Mouse (Mus musculus): ENCODE data around the gene Grip1. TPM values are rescaled to one million over a fixed set of nuclear protein-coding genes. Genes with fewer than 3 reads are reported as not detected.

Gene Grip1
- polyA plus RNA-seq, 1 experiment from 2014 or later: 5.0 TPM

GRCm38 (mm10) chr10:119927963-119928362, 474.3 kb downstream of the Grip1 start:
- Histone ChIP-seq H3K4me3 (ENCODE audit: low read depth, low read length) (no peak overlapping the region), H3K27me3 (replicated peaks; ENCODE audit: control insufficient read depth, insufficient read depth, low read length) (no peaks in the 10 kb centered on the region), H3K4me2 (ENCODE audit: low read depth, low read length) (no peak overlapping the region), H3K9me3 (ENCODE audit: control insufficient read depth, low read length) (no peaks in the 10 kb centered on the region), H3K36me3 (ENCODE audit: control insufficient read depth, insufficient read depth, low read length) (no peaks in the 10 kb centered on the region), H3K27ac (replicated peaks; ENCODE audit: low read depth, low read length) (no peak overlapping the region), H3K4me1 (ENCODE audit: control insufficient read depth, insufficient read depth, low read length) (no peaks in the 10 kb centered on the region), H3K9ac (ENCODE audit: low read depth, low read length) (no peak overlapping the region)
- WGBS: 83% methylated on average over 5 of the region's 5 CpGs
- ATAC-seq (ENCODE audit: low read depth): no peak
- DNase-seq (ENCODE audit: low spot score): no peak

- Histone ChIP-seq H3K36me3 (ENCODE audit: control insufficient read depth, insufficient read depth, low read length) (no peaks in the 10 kb centered on the region), H3K27me3 (replicated peaks; ENCODE audit: control insufficient read depth, insufficient read depth, low read length) (no peaks in the 10 kb centered on the region), H3K4me2 (ENCODE audit: low read depth, low read length) (no peak overlapping the region), H3K4me1 (ENCODE audit: control insufficient read depth, insufficient read depth, low read length) (no peaks in the 10 kb centered on the region), H3K4me3 (ENCODE audit: low read depth, low read length) (no peak overlapping the region), H3K9ac (ENCODE audit: low read depth, low read length) (no peak overlapping the region), H3K27ac (replicated peaks; ENCODE audit: low read depth, low read length) (no peak overlapping the region), H3K9me3 (ENCODE audit: control insufficient read depth, low read length) (no peaks in the 10 kb centered on the region)
- WGBS: 79% methylated on average over 2 of the region's 2 CpGs
- ATAC-seq (ENCODE audit: low read depth) (no peak), DNase-seq (ENCODE audit: low spot score) (no peak)
Observed at GRCm38 (mm10) chr10:119928921-119929320, 475.3 kb downstream of the Grip1 start.

GRCm38 (mm10) chr10:119932794-119933193, 479.2 kb downstream of the Grip1 start:
- 48% methylated on average over 4 of the region's 4 CpGs for WGBS
- Histone ChIP-seq H3K27ac (replicated peaks; ENCODE audit: low read depth, low read length) (no peak overlapping the region), H3K4me2 (ENCODE audit: low read depth, low read length) (no peak overlapping the region), H3K4me1 (ENCODE audit: control insufficient read depth, insufficient read depth, low read length) (no peaks in the 10 kb centered on the region), H3K27me3 (replicated peaks; ENCODE audit: control insufficient read depth, insufficient read depth, low read length) (no peaks in the 10 kb centered on the region), H3K36me3 (ENCODE audit: control insufficient read depth, insufficient read depth, low read length) (no peaks in the 10 kb centered on the region), H3K4me3 (ENCODE audit: low read depth, low read length) (no peak overlapping the region), H3K9ac (ENCODE audit: low read depth, low read length) (no peak overlapping the region), H3K9me3 (ENCODE audit: control insufficient read depth, low read length) (no peaks in the 10 kb centered on the region)
- ATAC-seq (ENCODE audit: low read depth): no peak
- DNase-seq (ENCODE audit: low spot score): no peak

GRCm38 (mm10) chr10:119933362-119933761, 479.7 kb downstream of the Grip1 start:
- no peak overlapping the region for H3K27ac ChIP-seq (replicated peaks; ENCODE audit: low read depth, low read length)
- no peak for ATAC-seq (ENCODE audit: low read depth)

GRCm38 (mm10) chr10:119935231-119935630, 481.6 kb downstream of the Grip1 start:
- WGBS: 75% methylated on average over 6 of the region's 6 CpGs
- Histone ChIP-seq H3K4me2 (ENCODE audit: low read depth, low read length) (no peak overlapping the region), H3K9me3 (ENCODE audit: control insufficient read depth, low read length) (no peaks in the 10 kb centered on the region), H3K4me1 (ENCODE audit: control insufficient read depth, insufficient read depth, low read length) (no peaks in the 10 kb centered on the region), H3K36me3 (ENCODE audit: control insufficient read depth, insufficient read depth, low read length) (no peaks in the 10 kb centered on the region), H3K27ac (replicated peaks; ENCODE audit: low read depth, low read length) (no peak overlapping the region), H3K4me3 (ENCODE audit: low read depth, low read length) (no peak overlapping the region), H3K27me3 (replicated peaks; ENCODE audit: control insufficient read depth, insufficient read depth, low read length) (no peaks in the 10 kb centered on the region), H3K9ac (ENCODE audit: low read depth, low read length) (no peak overlapping the region)
- ATAC-seq (ENCODE audit: low read depth): no peak
- DNase-seq (ENCODE audit: low spot score): no peak

More at GRCm38 (mm10) chr10:119933362-119933761, 479.7 kb downstream of the Grip1 start:
- H3K36me3 ChIP-seq (ENCODE audit: control insufficient read depth, insufficient read depth, low read length): no peaks in the 10 kb centered on the region
- no peaks in the 10 kb centered on the region for H3K27me3 ChIP-seq (replicated peaks; ENCODE audit: control insufficient read depth, insufficient read depth, low read length)
- H3K9me3 ChIP-seq (ENCODE audit: control insufficient read depth, low read length): no peaks in the 10 kb centered on the region
- no peak overlapping the region for H3K9ac ChIP-seq (ENCODE audit: low read depth, low read length)
- no peak overlapping the region for H3K4me3 ChIP-seq (ENCODE audit: low read depth, low read length)
- H3K4me1 ChIP-seq (ENCODE audit: control insufficient read depth, insufficient read depth, low read length): no peaks in the 10 kb centered on the region
- DNase-seq (ENCODE audit: low spot score): no peak
- 89% methylated on average over 5 of the region's 5 CpGs for WGBS
- no peak overlapping the region for H3K4me2 ChIP-seq (ENCODE audit: low read depth, low read length)

- Histone ChIP-seq H3K9me3 (ENCODE audit: control insufficient read depth, low read length) (no peaks in the 10 kb centered on the region), H3K4me2 (ENCODE audit: low read depth, low read length) (no peak overlapping the region)
- WGBS: 82% methylated on average over 16 of the region's 16 CpGs
Observed at GRCm38 (mm10) chr10:119937481-119937880, 483.9 kb downstream of the Grip1 start.

GRCm38 (mm10) chr10:119943906-119944305, 490.3 kb downstream of the Grip1 start:
- ATAC-seq (ENCODE audit: low read depth) (no peak), DNase-seq (ENCODE audit: low spot score) (peak; percentile 70)
- no peaks in the 10 kb centered on the region for H3K27me3 ChIP-seq (replicated peaks; ENCODE audit: control insufficient read depth, insufficient read depth, low read length)
- peaks cover 14% of the 10 kb centered on the region for H3K4me1 ChIP-seq (ENCODE audit: control insufficient read depth, insufficient read depth, low read length)
- H3K27ac ChIP-seq (replicated peaks; ENCODE audit: low read depth, low read length): no peak overlapping the region
- H3K36me3 ChIP-seq (ENCODE audit: control insufficient read depth, insufficient read depth, low read length): no peaks in the 10 kb centered on the region
- 55% methylated on average over 8 of the region's 8 CpGs for WGBS
- no peaks in the 10 kb centered on the region for H3K9me3 ChIP-seq (ENCODE audit: control insufficient read depth, low read length)
- no peak overlapping the region for H3K4me3 ChIP-seq (ENCODE audit: low read depth, low read length)
- H3K9ac ChIP-seq (ENCODE audit: low read depth, low read length): no peak overlapping the region
- H3K4me2 ChIP-seq (ENCODE audit: low read depth, low read length): no peak overlapping the region

More at GRCm38 (mm10) chr10:119937481-119937880, 483.9 kb downstream of the Grip1 start:
- no peaks in the 10 kb centered on the region for H3K27me3 ChIP-seq (replicated peaks; ENCODE audit: control insufficient read depth, insufficient read depth, low read length)
- no peak overlapping the region for H3K27ac ChIP-seq (replicated peaks; ENCODE audit: low read depth, low read length)
- no peak overlapping the region for H3K9ac ChIP-seq (ENCODE audit: low read depth, low read length)
- H3K4me1 ChIP-seq (ENCODE audit: control insufficient read depth, insufficient read depth, low read length): no peaks in the 10 kb centered on the region
- H3K4me3 ChIP-seq (ENCODE audit: low read depth, low read length): no peak overlapping the region
- ATAC-seq (ENCODE audit: low read depth) (no peak), DNase-seq (ENCODE audit: low spot score) (no peak)
- H3K36me3 ChIP-seq (ENCODE audit: control insufficient read depth, insufficient read depth, low read length): no peaks in the 10 kb centered on the region

GRCm38 (mm10) chr10:119951460-119951859, 497.8 kb downstream of the Grip1 start:
- 76% methylated on average over 6 of the region's 6 CpGs for WGBS
- Histone ChIP-seq H3K9ac (ENCODE audit: low read depth, low read length) (no peak overlapping the region), H3K4me1 (ENCODE audit: control insufficient read depth, insufficient read depth, low read length) (no peaks in the 10 kb centered on the region), H3K27me3 (replicated peaks; ENCODE audit: control insufficient read depth, insufficient read depth, low read length) (no peaks in the 10 kb centered on the region), H3K27ac (replicated peaks; ENCODE audit: low read depth, low read length) (no peak overlapping the region), H3K4me2 (ENCODE audit: low read depth, low read length) (no peak overlapping the region), H3K4me3 (ENCODE audit: low read depth, low read length) (no peak overlapping the region), H3K36me3 (ENCODE audit: control insufficient read depth, insufficient read depth, low read length) (no peaks in the 10 kb centered on the region), H3K9me3 (ENCODE audit: control insufficient read depth, low read length) (no peaks in the 10 kb centered on the region)
- DNase-seq (ENCODE audit: low spot score) (no peak), ATAC-seq (ENCODE audit: low read depth) (no peak)

- no peak for DNase-seq (ENCODE audit: low spot score)
- H3K36me3 ChIP-seq (ENCODE audit: control insufficient read depth, insufficient read depth, low read length): no peaks in the 10 kb centered on the region
- no peaks in the 10 kb centered on the region for H3K4me1 ChIP-seq (ENCODE audit: control insufficient read depth, insufficient read depth, low read length)
- no peaks in the 10 kb centered on the region for H3K27me3 ChIP-seq (replicated peaks; ENCODE audit: control insufficient read depth, insufficient read depth, low read length)
- no peak overlapping the region for H3K4me3 ChIP-seq (ENCODE audit: low read depth, low read length)
- H3K9ac ChIP-seq (ENCODE audit: low read depth, low read length): no peak overlapping the region
- no peak for ATAC-seq (ENCODE audit: low read depth)
- no peak overlapping the region for H3K4me2 ChIP-seq (ENCODE audit: low read depth, low read length)
- WGBS: 86% methylated on average over 17 of the region's 17 CpGs
- no peak overlapping the region for H3K27ac ChIP-seq (replicated peaks; ENCODE audit: low read depth, low read length)
- no peaks in the 10 kb centered on the region for H3K9me3 ChIP-seq (ENCODE audit: control insufficient read depth, low read length)
Observed at GRCm38 (mm10) chr10:119957260-119957955, 503.8 kb downstream of the Grip1 start.
